Mouse (Mus musculus) hindbrain, embryonic 15.5 days (tissue): ENCODE data around the gene Adgrv1. TPM values are rescaled to one million over a fixed set of nuclear protein-coding genes. Genes with fewer than 3 reads are reported as not detected.

Source experiments
- ATAC-seq: fragments of 200-750 bp; cut with Nextera tagmentation; 2 replicates; pipeline ENCODE4 v1.8.0; 2017; ENCODE audit warnings: low read depth, moderate number of reproducible peaks, moderate TSS enrichment; ENCODE audit not compliant: low FRiP score
- H3K27ac ChIP-seq: fragments of 300-500 bp; sonication (generic); replicated peaks from 2 replicates; pipeline ENCODE4 v1.5.1; 2015; ENCODE audit warnings: mild to moderate bottlenecking, inconsistent platforms
- H3K27me3 ChIP-seq: fragments of 300-500 bp; sonication (generic); 2 replicates; pipeline ENCODE4 v1.6.1; 2015; ENCODE audit warnings: control low read depth, inconsistent platforms
- H3K36me3 ChIP-seq: fragments of 300-500 bp; sonication (generic); 2 replicates; pipeline ENCODE4 v1.6.1; 2015; ENCODE audit warnings: control low read depth, inconsistent platforms
- H3K4me1 ChIP-seq: fragments of 300-500 bp; sonication (generic); replicated peaks from 2 replicates; pipeline ENCODE4 v1.6.1; 2015; ENCODE audit warnings: control low read depth, inconsistent platforms
- H3K4me2 ChIP-seq: fragments of 300-500 bp; sonication (generic); 2 replicates; pipeline ENCODE4 v1.6.1; 2015; ENCODE audit warnings: moderate library complexity, mild to moderate bottlenecking, inconsistent platforms
- H3K4me3 ChIP-seq: fragments of 300-500 bp; sonication (generic); 2 replicates; pipeline ENCODE4 v1.5.1; 2015; ENCODE audit warnings: mild to moderate bottlenecking, inconsistent platforms
- H3K9ac ChIP-seq: fragments of 300-500 bp; sonication (generic); 2 replicates; pipeline ENCODE4 v1.6.1; 2015; ENCODE audit warnings: inconsistent platforms
- H3K9me3 ChIP-seq: fragments of 300-500 bp; sonication (generic); 2 replicates; pipeline ENCODE4 v1.6.1; 2016; ENCODE audit warnings: control low read depth, inconsistent platforms
- WGBS: fragments of 180-500 bp; shearing (Covaris S2); methylation state at CpG from one replicate; pipeline ENCODE4 v1.1.7; 2015; 5-methylcytosine and 5-hydroxymethylcytosine counted together
- polyA plus RNA-seq: library from polyadenylated mRNA; unstranded; fragments of >200 nt; fragmentation: Nextera tagmentation; extraction: Ambion mirVana; gene quantifications from 2 replicates; pipeline ENCODE4 v1.2.1, GENCODE M21; 2015

The Adgrv1 gene
- polyA plus RNA-seq, 1 experiment from 2014 or later = 10.6 TPM

GRCm38 (mm10) chr13:81142268-81142884 is 490.6 kb downstream of the Adgrv1 start:
- no peak for ATAC-seq
- H3K36me3 ChIP-seq = no peaks in the 10 kb centered on the region
- H3K4me1 ChIP-seq = no peaks in the 10 kb centered on the region
- H3K9me3 ChIP-seq = no peaks in the 10 kb centered on the region
- whole genome bisulfite sequencing = 53% methylated on average over 6 of the region's 6 CpGs
- H3K27me3 ChIP-seq = no peaks in the 10 kb centered on the region
- no peak overlapping the region for H3K4me2 ChIP-seq
- H3K4me3 ChIP-seq = no peak overlapping the region
- no peak overlapping the region for H3K27ac ChIP-seq
- no peak overlapping the region for H3K9ac ChIP-seq

GRCm38 (mm10) chr13:81136652-81137422 is 496.1 kb downstream of the Adgrv1 start:
- H3K27me3 ChIP-seq = no peaks in the 10 kb centered on the region
- WGBS = 69% methylated on average over 11 of the region's 11 CpGs
- no peak for ATAC-seq
- H3K9ac ChIP-seq = no peak overlapping the region
- no peaks in the 10 kb centered on the region for H3K9me3 ChIP-seq
- no peaks in the 10 kb centered on the region for H3K36me3 ChIP-seq
- no peak overlapping the region for H3K27ac ChIP-seq
- no peak overlapping the region for H3K4me3 ChIP-seq
- no peak overlapping the region for H3K4me2 ChIP-seq
- H3K4me1 ChIP-seq = peaks cover 2% of the 10 kb centered on the region; the same call in 1 of the 2 replicates

- H3K4me3 ChIP-seq = no peak overlapping the region
- H3K4me1 ChIP-seq = peaks cover 5% of the 10 kb centered on the region; the same call in 1 of the 2 replicates
- no peak for ATAC-seq
- no peak overlapping the region for H3K4me2 ChIP-seq
- H3K36me3 ChIP-seq = no peaks in the 10 kb centered on the region
- 82% methylated on average over 10 of the region's 10 CpGs for WGBS
- no peaks in the 10 kb centered on the region for H3K27me3 ChIP-seq
- H3K27ac ChIP-seq = no peak overlapping the region
- H3K9ac ChIP-seq = no peak overlapping the region
- no peaks in the 10 kb centered on the region for H3K9me3 ChIP-seq
Observed at GRCm38 (mm10) chr13:81135953-81136352, 497.0 kb downstream of the Adgrv1 start.

GRCm38 (mm10) chr13:81134412-81134811 is 498.5 kb downstream of the Adgrv1 start:
- Histone ChIP-seq H3K4me1 (peaks cover 5% of the 10 kb centered on the region; the same call in 1 of the 2 replicates), H3K9ac (no peak overlapping the region), H3K9me3 (no peaks in the 10 kb centered on the region), H3K27me3 (no peaks in the 10 kb centered on the region), H3K4me2 (no peak overlapping the region), H3K27ac (no peak overlapping the region), H3K36me3 (no peaks in the 10 kb centered on the region), H3K4me3 (no peak overlapping the region)
- ATAC-seq = no peak

- H3K9ac ChIP-seq = no peak overlapping the region
- H3K36me3 ChIP-seq = no peaks in the 10 kb centered on the region
- no peaks in the 10 kb centered on the region for H3K27me3 ChIP-seq
- no peaks in the 10 kb centered on the region for H3K9me3 ChIP-seq
- H3K4me1 ChIP-seq = peaks cover 5% of the 10 kb centered on the region; the same call in 1 of the 2 replicates
- 53% methylated on average over 4 of the region's 4 CpGs for WGBS
- ATAC-seq = no peak
- no peak overlapping the region for H3K27ac ChIP-seq
- H3K4me2 ChIP-seq = no peak overlapping the region
- no peak overlapping the region for H3K4me3 ChIP-seq
Observed at GRCm38 (mm10) chr13:81133336-81133735, 499.6 kb downstream of the Adgrv1 start.

- H3K4me1 ChIP-seq = peaks cover 5% of the 10 kb centered on the region; the same call in 1 of the 2 replicates
- 59% methylated on average over 5 of the region's 5 CpGs for WGBS
- H3K36me3 ChIP-seq = no peaks in the 10 kb centered on the region
- H3K27ac ChIP-seq = no peak overlapping the region
- H3K27me3 ChIP-seq = no peaks in the 10 kb centered on the region
- no peak for ATAC-seq
- no peak overlapping the region for H3K4me2 ChIP-seq
- no peak overlapping the region for H3K4me3 ChIP-seq
- H3K9me3 ChIP-seq = no peaks in the 10 kb centered on the region
- no peak overlapping the region for H3K9ac ChIP-seq
Observed at GRCm38 (mm10) chr13:81132691-81133090, 500.3 kb downstream of the Adgrv1 start.

- no peak for ATAC-seq
- Histone ChIP-seq H3K9me3 (no peaks in the 10 kb centered on the region), H3K27ac (no peak overlapping the region), H3K27me3 (no peaks in the 10 kb centered on the region), H3K4me3 (no peak overlapping the region), H3K9ac (no peak overlapping the region), H3K4me1 (peaks cover 5% of the 10 kb centered on the region; the same call in 1 of the 2 replicates), H3K4me2 (no peak overlapping the region), H3K36me3 (no peaks in the 10 kb centered on the region)
- WGBS = 34% methylated on average over 6 of the region's 6 CpGs
Observed at GRCm38 (mm10) chr13:81131860-81132259, 501.1 kb downstream of the Adgrv1 start.

- H3K4me2 ChIP-seq = no peak overlapping the region
- no peak overlapping the region for H3K4me3 ChIP-seq
- H3K36me3 ChIP-seq = no peaks in the 10 kb centered on the region
- H3K9me3 ChIP-seq = no peaks in the 10 kb centered on the region
- H3K4me1 ChIP-seq = peaks cover 5% of the 10 kb centered on the region; the same call in 1 of the 2 replicates
- 82% methylated on average over 4 of the region's 4 CpGs for WGBS
- ATAC-seq = no peak
- no peak overlapping the region for H3K27ac ChIP-seq
- no peaks in the 10 kb centered on the region for H3K27me3 ChIP-seq
- H3K9ac ChIP-seq = no peak overlapping the region
Observed at GRCm38 (mm10) chr13:81130742-81131524, 502.0 kb downstream of the Adgrv1 start.

GRCm38 (mm10) chr13:81125846-81126245 is 507.1 kb downstream of the Adgrv1 start:
- no peaks in the 10 kb centered on the region for H3K9me3 ChIP-seq
- no peaks in the 10 kb centered on the region for H3K27me3 ChIP-seq
- H3K4me3 ChIP-seq = no peak overlapping the region

GRCm38 (mm10) chr13:81122238-81122637 is 510.7 kb downstream of the Adgrv1 start:
- no peaks in the 10 kb centered on the region for H3K9me3 ChIP-seq
- WGBS = 89% methylated on average over 2 of the region's 2 CpGs
- H3K27ac ChIP-seq = no peak overlapping the region
- no peaks in the 10 kb centered on the region for H3K4me1 ChIP-seq
- no peak overlapping the region for H3K9ac ChIP-seq
- no peak for ATAC-seq
- H3K4me2 ChIP-seq = no peak overlapping the region
- H3K4me3 ChIP-seq = no peak overlapping the region
- H3K27me3 ChIP-seq = no peaks in the 10 kb centered on the region
- H3K36me3 ChIP-seq = no peaks in the 10 kb centered on the region

More at GRCm38 (mm10) chr13:81125846-81126245, 507.1 kb downstream of the Adgrv1 start:
- H3K4me1 ChIP-seq = no peaks in the 10 kb centered on the region
- no peak overlapping the region for H3K4me2 ChIP-seq
- H3K9ac ChIP-seq = no peak overlapping the region
- WGBS = 83% methylated on average over 4 of the region's 4 CpGs
- no peaks in the 10 kb centered on the region for H3K36me3 ChIP-seq
- no peak for ATAC-seq
- H3K27ac ChIP-seq = no peak overlapping the region

- Histone ChIP-seq H3K27me3 (no peaks in the 10 kb centered on the region), H3K4me3 (no peak overlapping the region), H3K9ac (no peak overlapping the region), H3K4me1 (no peaks in the 10 kb centered on the region), H3K4me2 (no peak overlapping the region), H3K27ac (no peak overlapping the region), H3K36me3 (no peaks in the 10 kb centered on the region), H3K9me3 (no peaks in the 10 kb centered on the region)
- WGBS = 92% methylated on average over 4 of the region's 4 CpGs
- no peak for ATAC-seq
Observed at GRCm38 (mm10) chr13:81110479-81110878, 522.5 kb downstream of the Adgrv1 start.

- ATAC-seq = no peak
Observed at GRCm38 (mm10) chr13:81109676-81110075, 523.3 kb downstream of the Adgrv1 start.

More at GRCm38 (mm10) chr13:81109676-81110075, 523.3 kb downstream of the Adgrv1 start:
- no peak overlapping the region for H3K27ac ChIP-seq
- 81% methylated on average over 6 of the region's 6 CpGs for WGBS
- no peaks in the 10 kb centered on the region for H3K27me3 ChIP-seq
- H3K4me2 ChIP-seq = no peak overlapping the region
- H3K36me3 ChIP-seq = no peaks in the 10 kb centered on the region
- H3K9ac ChIP-seq = no peak overlapping the region
- no peak overlapping the region for H3K4me3 ChIP-seq
- no peaks in the 10 kb centered on the region for H3K9me3 ChIP-seq
- no peaks in the 10 kb centered on the region for H3K4me1 ChIP-seq
